Mouse (Mus musculus): ENCODE results near the gene Sertad4. TPM values are rescaled to one million over a fixed set of nuclear protein-coding genes. Genes with fewer than 3 reads are reported as not detected.

Gene Sertad4
- 10 to 100 TPM; 23.5 to 23.6 TPM for total RNA-seq (2021)
- long read RNA-seq, experiment 1, transcript Sertad4-204 (4 exons, 3,350 nt), result major isoform, 16 of 24 reads
- long read RNA-seq, experiment 1, partial matches to known transcripts, result 4 of 24 reads
- long read RNA-seq, experiment 1, other reads (novel, unspliced or antisense), result 4 of 24 reads
- long read RNA-seq, experiment 2, transcript Sertad4-204 (4 exons, 3,350 nt), result major isoform, 15 of 20 reads
- long read RNA-seq, experiment 2, partial matches to known transcripts, result 1 of 20 reads
- long read RNA-seq, experiment 2, other reads (novel, unspliced or antisense), result 4 of 20 reads

DNA sequence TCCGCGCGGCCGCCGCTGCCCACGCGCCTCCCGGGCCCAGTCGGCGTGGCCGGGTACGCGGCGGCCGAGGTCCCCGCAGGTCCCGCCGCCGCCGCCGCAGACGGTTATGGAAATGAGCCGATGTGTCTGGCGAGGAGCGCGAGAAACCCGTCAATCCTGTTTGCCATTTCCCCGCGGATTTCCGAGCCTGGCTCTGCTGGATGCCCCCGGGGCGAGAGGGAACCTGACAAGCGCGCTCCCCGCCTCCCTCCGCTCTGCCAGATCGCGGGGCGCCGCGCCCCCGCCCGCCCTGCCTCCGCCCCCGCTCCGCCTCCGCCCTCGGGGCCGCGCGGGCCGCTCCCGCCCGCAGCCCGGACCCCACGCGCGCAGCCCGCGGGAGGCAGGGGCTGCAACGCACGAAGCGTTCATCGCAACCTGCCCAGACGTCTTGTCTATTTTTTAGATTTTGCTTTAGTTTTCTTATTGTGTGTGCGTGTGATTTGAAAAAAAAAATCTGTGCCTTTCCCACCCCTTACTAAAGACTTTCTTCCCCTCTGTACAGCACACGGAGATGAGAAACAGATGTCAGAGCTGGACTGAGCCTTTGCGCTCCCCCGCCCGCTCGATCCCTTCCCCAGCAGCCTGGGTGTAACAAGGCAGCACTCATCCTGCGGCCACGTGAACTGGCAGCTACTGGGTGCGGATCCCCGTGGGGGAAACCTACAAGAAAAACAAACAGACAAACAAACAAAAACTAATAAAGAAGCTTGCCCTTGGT, at the start of gene Sertad4:
TSS of gene Sertad4 (minus strand) at position 283 of the 757 bp plus-strand sequence.
- peak; percentile 34 to 41 for DNase-seq (ENCODE audit: low spot score in 2 of 2)

DNA sequence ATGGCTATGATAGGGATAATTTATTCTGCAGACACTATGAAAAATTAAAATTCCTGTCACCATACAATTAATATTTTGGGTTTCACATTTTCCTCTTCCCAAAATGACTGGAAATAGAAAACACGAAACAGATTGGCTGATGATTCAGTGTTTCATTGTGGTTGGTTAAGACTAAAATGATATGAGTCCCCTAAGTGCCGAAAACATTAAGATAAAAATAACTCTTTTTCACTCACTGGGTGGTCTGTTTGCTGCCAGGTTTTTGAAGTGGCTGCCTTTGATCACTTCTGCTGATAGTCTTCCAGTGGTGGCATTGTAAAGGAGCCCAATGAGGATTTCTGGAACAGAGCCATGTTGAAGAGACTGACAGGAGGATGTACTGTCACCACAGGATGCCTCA, 46.0 kb upstream of the Sertad4 start:
- no peak for DNase-seq (ENCODE audit: low spot score in 2 of 2)

DNA sequence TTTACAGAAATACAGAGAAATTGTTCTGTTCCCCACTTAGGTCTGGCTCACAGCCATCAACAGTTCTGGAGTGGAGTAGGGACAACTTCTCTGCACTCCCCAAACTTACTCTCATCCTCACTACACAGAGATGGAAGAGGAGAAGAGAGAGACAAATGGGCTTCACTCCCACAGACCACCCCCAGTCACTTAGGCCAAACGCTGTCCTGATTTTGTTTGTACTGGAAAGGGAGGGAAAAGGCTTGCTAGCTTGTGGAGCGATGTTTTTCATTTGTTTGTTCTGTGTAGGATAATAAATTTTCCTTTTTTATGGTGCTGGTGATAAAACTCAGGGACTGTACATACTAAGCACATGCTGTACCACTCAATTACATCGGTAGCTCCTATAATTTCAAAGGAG, 45.4 kb upstream of the Sertad4 start:
- DNase-seq (ENCODE audit: low spot score in 2 of 2), result no peak

DNA sequence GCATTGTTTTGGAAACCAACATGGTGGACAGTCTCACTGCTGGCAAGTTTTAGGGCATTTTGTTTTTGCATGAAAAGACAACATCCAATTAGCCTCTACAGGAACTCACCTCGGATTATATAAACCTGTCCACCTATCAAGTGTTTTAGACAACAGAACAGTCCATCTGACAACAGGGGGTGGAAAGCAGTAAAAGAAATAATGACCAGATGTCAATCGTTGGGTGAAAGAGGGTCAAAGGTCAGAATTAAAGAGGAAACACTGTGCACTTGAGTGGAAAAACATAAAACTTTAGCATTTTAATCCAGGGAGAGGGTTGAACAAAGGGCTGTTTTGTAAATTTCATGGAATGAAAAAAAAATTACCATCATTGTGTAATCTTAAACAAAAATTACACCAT, 43.2 kb upstream of the Sertad4 start:
- no peak for DNase-seq (ENCODE audit: low spot score in 2 of 2)

DNA sequence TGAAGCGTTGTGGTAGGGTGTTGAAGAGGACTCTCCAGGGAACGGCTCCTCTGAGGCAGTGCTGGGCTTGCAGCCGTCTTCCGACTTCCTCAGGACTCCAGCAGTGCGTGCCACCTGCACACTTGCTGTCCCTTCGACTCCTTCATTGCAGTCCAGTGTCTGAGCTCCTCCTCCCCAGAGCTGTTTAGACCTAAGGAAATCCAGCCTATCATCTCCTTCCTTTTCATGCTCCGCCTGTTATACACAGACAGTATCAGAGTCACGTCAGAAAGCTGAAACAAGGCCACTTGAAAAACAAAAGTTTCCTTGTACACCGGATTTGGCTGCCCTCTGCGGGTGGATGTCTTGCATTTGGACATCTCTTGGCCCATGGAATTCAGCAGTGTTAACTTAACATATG, 41.7 kb upstream of the Sertad4 start:
- no peak for DNase-seq (ENCODE audit: low spot score in 2 of 2)

DNA sequence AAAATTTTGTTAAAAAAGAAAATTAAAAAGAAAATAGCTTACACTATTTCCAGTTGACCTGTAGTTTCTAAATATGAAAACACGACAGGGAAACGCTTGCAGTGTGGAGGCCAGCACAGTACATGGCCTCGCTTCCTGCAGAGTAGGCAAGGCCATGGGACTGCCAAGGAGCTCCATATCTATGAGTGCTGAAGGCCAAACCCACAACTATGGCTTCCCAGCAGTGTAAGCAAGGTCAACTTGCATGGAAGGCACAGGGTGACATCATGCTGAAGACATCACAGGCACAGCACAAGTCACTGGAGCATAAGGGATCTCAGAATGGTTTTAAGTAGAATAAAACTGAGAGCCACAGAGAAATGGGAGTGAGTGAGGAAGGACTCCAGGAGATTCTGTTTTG, 40.5 kb upstream of the Sertad4 start:
- DNase-seq (ENCODE audit: low spot score in 2 of 2), result no peak

DNA sequence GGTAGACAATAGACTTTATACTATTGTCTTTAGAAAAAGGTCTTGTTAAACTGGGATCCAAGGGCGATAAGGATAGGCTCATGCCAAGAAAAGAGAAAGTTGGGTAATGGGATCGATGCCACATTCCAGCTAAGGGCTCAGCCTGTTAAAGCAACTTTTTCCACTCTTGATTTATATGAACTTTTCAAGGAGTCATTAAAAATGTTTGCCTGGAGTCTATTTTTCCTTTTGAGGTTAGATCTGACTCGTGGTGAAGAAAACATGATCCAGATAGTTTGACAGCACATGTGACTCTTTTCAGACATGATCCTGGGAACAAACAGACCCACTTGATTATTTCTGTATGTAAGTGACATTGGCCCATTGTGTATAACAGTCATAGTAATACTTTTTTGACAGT, 35.2 kb upstream of the Sertad4 start:
- DNase-seq (ENCODE audit: low spot score in 2 of 2), result no peak

DNA sequence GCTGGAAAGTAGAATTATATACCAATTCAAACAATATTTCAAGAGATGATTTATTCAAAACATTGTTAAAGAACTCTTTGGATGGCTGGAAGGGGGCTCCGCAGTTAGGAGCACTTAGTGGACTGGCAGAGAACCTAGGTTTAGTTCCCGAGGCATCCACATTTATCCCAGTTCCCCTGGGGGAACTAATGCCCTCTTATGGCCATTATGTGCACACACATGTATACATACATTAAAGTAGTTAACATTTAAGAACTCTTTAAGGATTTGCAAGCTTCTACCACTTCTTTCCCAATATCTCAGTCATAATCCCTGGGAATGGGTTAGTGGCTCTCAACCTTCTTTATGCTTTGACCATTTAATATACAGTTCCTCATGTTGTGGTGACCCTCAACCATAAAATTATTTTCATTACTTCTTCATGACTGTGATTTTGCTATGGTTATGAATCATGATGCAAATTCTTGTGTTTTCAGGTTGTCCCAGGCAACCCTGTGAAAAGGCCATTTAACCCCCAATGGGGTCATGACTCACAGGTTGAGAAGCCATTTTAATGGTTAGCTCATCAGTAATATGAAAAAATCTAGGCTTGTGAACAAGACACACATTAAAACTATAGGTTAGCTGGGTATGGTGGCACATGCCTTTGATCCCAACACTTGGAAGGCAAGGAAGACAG, 27.2 kb upstream of the Sertad4 start:
- DNase-seq (ENCODE audit: low spot score in 2 of 2), result no peak

DNA sequence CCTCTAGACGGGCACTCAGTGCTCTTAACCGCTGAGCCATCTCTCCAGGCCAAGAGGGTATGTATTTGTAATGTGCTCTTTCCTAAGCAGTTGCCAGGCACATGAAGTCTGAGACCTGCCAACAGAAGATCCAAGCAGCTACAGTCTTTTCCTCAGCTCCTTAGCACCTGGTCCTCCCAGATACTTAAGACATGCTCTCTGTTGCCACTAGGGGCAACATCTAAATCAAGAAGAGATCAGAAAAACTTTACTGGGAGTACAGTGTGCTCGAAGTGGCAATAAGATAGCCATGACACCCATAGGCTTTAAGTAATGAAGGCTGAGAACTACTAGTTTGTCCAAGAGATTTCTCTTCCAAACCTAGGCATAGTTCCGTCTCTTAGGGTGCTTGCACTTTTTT, 24.6 kb upstream of the Sertad4 start:
- no peak for DNase-seq (ENCODE audit: low spot score in 2 of 2)

DNA sequence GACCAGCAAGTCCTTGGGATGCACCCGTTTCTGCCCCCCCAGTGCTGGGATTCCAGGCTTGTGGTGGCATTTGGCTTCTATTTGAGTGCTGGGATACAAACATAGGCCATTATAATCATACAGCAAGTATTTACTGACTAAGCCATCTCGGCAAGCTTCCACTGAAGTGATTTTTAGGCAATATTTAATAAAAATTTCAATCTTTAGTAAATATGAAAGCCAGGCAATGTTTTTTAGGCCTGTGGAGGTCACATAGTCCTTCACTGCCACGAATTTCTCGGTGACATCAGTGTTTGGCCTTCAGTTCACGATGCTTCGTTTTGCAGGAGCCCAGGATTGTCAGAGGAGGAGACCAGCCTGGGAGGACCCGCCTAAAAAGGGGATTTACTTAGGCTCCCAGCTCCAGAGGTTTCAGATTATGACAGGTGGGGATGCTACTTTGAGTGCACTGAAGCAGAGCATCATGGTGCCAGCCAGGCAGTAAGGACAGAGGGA, 23.6 kb upstream of the Sertad4 start:
- no peak for DNase-seq (ENCODE audit: low spot score in 2 of 2)

DNA sequence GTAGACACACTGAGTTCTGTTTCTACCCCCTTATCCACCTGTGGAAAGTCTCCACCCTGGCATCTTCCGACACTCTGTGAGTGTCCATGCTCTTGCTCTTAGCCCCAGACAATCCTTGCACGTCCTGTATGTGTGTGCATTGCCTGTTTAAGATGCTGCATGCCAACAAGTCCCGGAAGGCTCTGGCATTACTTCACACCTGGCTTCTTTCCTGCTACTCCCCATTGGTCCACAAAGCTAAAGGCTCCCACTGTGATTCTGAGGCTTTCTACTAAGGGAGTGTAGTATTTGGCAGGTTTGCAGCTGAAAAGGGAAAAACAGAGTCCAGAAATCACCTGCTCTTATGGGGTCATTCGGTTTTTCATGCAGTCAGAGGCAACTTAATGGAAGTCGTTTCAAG, 17.3 kb upstream of the Sertad4 start:
- DNase-seq (ENCODE audit: low spot score in 2 of 2), result no peak

DNA sequence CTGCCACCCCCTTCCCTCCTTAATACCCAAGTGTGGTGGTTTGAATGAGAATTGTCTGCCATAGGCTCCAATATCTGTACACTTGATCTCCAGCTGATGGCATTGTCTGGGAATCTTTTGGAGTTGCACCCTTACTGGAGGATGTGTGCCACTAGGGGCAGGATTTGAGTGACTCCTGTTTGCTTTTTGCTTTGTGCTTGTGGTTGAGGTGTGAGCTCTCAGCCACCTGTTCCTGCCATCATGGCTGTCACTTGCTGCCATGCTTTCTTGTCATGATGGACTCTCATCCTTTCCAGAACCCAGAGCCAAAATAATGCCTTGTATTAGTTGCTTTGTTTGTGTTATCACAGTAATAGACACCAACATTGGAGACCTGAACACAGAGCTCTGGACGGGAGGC, 14.2 kb upstream of the Sertad4 start:
- no peak for DNase-seq (ENCODE audit: low spot score in 2 of 2)

DNA sequence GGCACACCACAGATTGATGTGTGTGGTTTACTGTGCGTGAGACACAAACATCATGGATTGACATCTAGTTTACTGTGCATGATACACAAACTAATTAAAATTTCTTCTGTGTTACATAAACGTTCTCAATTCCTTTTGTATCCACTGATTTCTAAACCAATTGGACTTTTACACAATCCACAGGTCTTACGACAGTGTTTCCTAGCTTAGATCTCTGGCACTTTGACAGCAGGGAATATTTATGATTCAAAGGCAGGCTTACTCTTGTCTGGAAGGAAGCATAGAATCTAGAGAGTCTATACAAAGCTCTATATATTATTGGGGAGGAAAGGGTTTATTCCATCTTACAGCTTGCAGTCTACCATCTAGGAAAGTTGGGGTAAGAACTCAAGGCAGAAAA, 8.9 kb upstream of the Sertad4 start:
- DNase-seq (ENCODE audit: low spot score in 2 of 2), result no peak

DNA sequence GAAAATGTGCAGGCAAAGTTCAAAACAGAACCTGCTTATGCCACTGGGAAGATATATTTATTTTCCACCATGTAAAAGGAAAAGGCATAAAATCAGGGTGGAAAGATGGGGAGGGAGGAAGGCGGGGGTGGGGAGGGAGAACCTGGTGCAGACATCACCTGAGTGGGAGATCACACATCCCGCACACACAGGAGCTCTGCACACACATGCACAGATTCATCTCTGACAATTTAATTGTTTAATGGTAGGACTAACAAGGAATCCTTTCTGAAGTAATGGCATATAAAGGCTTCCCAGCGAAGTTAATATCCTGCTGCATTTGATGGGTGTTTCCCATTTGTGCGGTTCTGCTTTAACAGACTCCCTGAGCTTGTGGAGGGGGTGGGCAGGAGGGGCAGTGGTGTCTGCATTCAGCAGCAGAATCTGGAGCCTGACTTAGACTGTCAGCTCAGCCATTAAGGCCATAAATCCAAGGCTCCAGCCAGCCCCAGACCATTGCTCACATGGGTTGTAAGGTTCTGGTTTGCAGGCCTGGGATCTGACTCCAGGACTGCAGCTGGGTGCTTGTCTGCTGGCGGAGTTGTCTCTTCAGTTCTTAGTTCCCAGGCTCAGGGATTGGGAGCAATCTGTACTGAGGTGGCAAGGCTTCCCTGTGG, 5.9 kb upstream of the Sertad4 start:
- DNase-seq (ENCODE audit: low spot score in 2 of 2), result no peak

DNA sequence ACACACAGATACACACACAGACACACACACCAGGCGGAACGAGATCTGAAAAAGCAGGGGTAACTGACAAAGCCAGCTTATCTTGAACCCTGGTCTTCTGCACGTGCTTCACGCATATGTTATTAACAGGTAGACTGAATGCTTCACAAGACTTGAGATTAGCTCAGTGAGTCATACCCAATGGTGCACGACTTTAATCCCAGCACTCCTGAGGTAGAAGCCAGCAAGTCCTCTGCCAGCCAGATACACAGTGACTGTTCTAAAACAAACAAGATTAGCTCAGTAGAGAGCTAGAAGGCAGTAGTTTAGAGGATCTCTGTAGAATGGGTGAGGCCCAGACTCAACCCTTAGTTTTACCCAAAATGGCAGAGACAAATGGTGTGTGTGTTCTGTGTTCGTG, 4.7 kb upstream of the Sertad4 start:
- DNase-seq (ENCODE audit: low spot score in 2 of 2), result no peak

DNA sequence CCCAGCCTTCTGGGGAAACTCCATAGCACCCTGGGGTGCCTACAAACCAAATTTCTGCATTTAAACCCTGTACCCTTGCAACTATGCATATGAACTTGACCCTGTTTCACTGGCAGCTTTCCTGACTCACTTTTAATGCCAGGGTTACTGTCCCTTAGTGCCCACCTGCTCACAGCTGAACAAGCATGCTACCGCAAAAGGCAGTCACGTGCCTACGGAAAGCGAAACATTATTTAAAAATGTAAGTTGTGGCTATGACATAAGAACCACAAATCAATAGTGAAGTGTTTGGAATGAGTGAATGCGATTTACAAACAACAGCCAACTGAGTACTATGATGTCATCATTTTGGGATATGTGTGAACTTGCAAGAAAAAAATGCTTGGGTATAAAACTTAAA, 2.0 kb upstream of the Sertad4 start:
- DNase-seq (ENCODE audit: low spot score in 2 of 2), result no peak

DNA sequence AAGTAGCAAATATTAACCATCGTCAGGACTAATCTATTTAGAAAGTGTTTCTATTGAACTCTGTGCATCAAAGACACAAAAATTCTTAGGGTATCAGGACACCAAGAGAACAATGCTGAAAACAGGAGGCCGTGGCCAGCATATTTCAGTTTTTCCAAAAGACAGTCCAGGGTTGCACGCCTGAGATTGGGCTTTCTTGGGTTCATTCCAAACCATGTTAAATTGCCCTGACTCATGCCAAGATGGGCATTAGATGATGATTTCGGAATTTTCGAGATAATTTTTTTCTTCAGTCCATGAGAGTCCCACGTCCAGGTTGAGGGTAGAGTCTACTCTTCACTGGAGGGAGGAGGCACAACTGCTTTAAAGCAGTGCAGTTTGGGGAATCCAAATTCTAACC, 1.4 kb upstream of the Sertad4 start:
- DNase-seq (ENCODE audit: low spot score in 2 of 2), result no peak

DNA sequence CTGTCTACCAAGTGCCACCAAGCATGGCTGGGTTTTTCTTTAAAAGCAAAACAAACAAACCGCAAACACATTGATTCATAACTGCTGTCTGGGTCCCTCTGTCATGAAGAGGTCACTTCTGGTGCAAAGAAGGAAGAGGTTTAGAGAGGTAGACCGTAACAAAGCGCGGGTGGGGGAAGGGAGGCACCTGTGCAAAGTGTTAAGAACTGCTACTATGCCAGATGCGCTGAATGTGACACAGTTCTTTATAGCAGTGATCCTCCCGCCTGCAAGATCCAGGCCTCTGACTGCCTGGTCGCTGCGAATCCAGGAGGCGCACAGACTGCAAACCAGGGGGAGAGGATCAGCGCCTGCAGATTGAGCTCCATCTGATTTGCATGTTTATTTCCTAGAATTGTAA, 855 bp upstream of the Sertad4 start:
- DNase-seq (ENCODE audit: low spot score in 2 of 2), result peak in 1 of 2 experiments; percentile 51

DNA sequence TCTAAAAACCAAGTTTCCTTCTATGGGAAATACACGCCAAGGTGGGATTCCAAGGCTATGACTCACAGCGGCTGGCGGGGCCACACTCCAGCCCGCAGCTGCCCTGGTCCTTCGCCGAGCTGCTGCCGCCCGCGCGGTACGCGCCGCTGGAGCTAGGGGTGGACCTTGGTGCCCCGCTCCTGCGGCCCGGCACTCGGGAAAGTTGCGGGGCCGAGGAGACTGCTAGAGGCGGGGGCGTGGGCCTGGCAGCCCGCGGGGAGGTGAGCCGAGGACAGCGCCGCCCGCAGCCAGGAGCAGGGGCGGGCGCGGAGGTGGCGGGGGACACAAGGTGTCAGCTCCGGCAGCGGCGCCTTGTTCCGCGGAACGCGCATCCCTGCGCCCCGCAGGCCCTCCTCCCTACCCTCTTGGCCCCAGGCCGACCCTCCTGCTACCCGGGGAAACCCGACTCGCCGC, 711 bp downstream of the Sertad4 start:
- DNase-seq (ENCODE audit: low spot score in 2 of 2), result peak; percentile 34 to 46

DNA sequence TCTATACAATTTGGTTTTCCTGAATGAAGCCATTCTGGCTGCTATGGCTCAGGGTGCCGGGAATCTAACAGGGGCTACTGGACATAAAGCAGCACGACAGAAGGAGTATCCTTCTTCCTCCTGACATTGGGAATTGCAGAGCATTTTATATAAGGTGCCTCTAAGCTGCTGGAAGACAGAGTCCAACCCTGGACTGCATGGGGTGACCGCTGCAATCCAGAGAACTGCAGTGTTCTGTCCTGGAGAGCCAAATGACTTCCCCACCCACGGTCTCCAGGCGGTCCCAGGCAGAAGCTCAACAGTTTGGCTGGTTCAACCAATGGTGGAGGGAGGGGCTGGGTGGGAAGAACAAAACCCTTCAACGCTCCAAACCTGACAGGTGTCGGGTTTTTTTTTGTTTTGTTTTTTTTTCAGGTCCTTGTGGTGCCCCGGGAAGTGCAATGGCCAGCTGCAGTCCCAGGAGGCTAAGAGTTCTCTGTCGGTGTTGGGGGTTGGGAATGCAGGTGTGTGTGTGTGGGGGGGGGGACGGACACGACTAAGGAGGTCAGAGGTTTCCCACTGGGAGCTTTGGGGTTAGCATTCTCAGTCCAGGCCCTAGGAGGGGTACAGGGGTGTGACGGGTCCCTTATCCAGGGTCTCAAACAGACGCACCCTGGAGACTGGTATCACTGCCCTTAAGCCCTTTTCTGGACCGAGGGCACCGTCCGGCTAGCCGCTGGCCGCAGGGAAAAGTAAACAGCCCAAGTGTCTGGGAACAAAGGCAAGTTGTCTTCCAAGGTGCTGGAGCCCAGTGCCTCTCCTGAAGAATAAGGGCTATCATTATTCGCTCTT, 1.4 kb downstream of the Sertad4 start:
- DNase-seq (ENCODE audit: low spot score in 2 of 2), result no peak

DNA sequence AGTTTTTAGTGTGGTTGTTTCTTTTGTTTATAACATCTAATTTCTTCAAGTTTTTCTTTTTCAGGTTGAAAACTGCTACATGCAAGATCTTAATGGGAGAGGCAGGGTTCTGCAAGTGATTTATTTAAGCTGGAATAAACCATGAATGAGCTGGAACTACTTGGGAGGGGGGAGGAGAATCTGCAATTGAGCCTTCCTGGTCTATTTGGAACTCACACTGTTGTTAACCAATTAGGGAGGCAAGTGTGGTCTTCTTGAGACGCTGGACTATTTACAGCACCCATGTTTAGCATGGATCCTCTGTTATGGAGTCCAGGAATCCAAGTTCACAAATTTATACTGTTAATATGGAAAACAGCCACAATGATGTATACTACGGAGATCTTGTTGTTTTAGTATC, 2.1 kb downstream of the Sertad4 start:
- no peak for DNase-seq (ENCODE audit: low spot score in 2 of 2)
